Mouse (Mus musculus): ENCODE measurements around the gene Sema4d. TPM values are rescaled to one million over a fixed set of nuclear protein-coding genes. Genes with fewer than 3 reads are reported as not detected.

Sema4d gene
- polyA plus RNA-seq, 1 experiment from 2014 or later, result 9.7 TPM

GRCm38 (mm10) chr13:51725926-51726574, 67.5 kb downstream of the Sema4d start:
- H3K4me2 ChIP-seq (ENCODE audit: low read length), result no peak overlapping the region
- no peaks in the 10 kb centered on the region for H3K27me3 ChIP-seq (replicated peaks; ENCODE audit: control insufficient read depth, insufficient read depth, low read length)
- no peaks in the 10 kb centered on the region for H3K9me3 ChIP-seq (ENCODE audit: control insufficient read depth, low read length)
- ATAC-seq (replicated peaks; ENCODE audit: low FRiP score, low TSS enrichment, low read depth), result no peak
- DNase-seq (ENCODE audit: low spot score), result no peak
- H3K4me1 ChIP-seq (replicated peaks; ENCODE audit: control insufficient read depth, insufficient read depth, low read length), result peaks cover 6% of the 10 kb centered on the region
- no peak overlapping the region for H3K9ac ChIP-seq (ENCODE audit: low read length)
- no peak overlapping the region for H3K27ac ChIP-seq (ENCODE audit: low read depth)
- WGBS, result 64% methylated on average over 8 of the region's 8 CpGs
- no peaks in the 10 kb centered on the region for H3K36me3 ChIP-seq (ENCODE audit: control insufficient read depth, insufficient read depth, low read length)
- H3K4me3 ChIP-seq (ENCODE audit: low read depth, low read length), result no peak overlapping the region

- Histone ChIP-seq H3K36me3 (ENCODE audit: control insufficient read depth, insufficient read depth, low read length) (no peaks in the 10 kb centered on the region), H3K4me3 (ENCODE audit: low read depth, low read length) (no peak overlapping the region)
- 88% methylated on average over 7 of the region's 7 CpGs for WGBS
Observed at GRCm38 (mm10) chr13:51725446-51725845, 68.1 kb downstream of the Sema4d start.

GRCm38 (mm10) chr13:51724566-51724965, 69.0 kb downstream of the Sema4d start:
- no peak for ATAC-seq (replicated peaks; ENCODE audit: low FRiP score, low TSS enrichment, low read depth)
- Histone ChIP-seq H3K27me3 (replicated peaks; ENCODE audit: control insufficient read depth, insufficient read depth, low read length) (no peaks in the 10 kb centered on the region), H3K4me1 (replicated peaks; ENCODE audit: control insufficient read depth, insufficient read depth, low read length) (no peaks in the 10 kb centered on the region), H3K4me2 (ENCODE audit: low read length) (no peak overlapping the region), H3K27ac (ENCODE audit: low read depth) (no peak overlapping the region), H3K36me3 (ENCODE audit: control insufficient read depth, insufficient read depth, low read length) (no peaks in the 10 kb centered on the region), H3K9me3 (ENCODE audit: control insufficient read depth, low read length) (no peaks in the 10 kb centered on the region), H3K4me3 (ENCODE audit: low read depth, low read length) (no peak overlapping the region), H3K9ac (ENCODE audit: low read length) (no peak overlapping the region)
- WGBS, result 78% methylated on average over 6 of the region's 6 CpGs
- DNase-seq (ENCODE audit: low spot score), result no peak

More at GRCm38 (mm10) chr13:51725446-51725845, 68.1 kb downstream of the Sema4d start:
- no peaks in the 10 kb centered on the region for H3K27me3 ChIP-seq (replicated peaks; ENCODE audit: control insufficient read depth, insufficient read depth, low read length)
- H3K4me2 ChIP-seq (ENCODE audit: low read length), result no peak overlapping the region
- no peak for DNase-seq (ENCODE audit: low spot score)
- peaks cover 5% of the 10 kb centered on the region for H3K4me1 ChIP-seq (replicated peaks; ENCODE audit: control insufficient read depth, insufficient read depth, low read length)
- H3K27ac ChIP-seq (ENCODE audit: low read depth), result no peak overlapping the region
- ATAC-seq (replicated peaks; ENCODE audit: low FRiP score, low TSS enrichment, low read depth), result no peak
- H3K9me3 ChIP-seq (ENCODE audit: control insufficient read depth, low read length), result no peaks in the 10 kb centered on the region
- H3K9ac ChIP-seq (ENCODE audit: low read length), result no peak overlapping the region

GRCm38 (mm10) chr13:51723114-51723513, 70.4 kb downstream of the Sema4d start:
- no peak overlapping the region for H3K27ac ChIP-seq (ENCODE audit: low read depth)
- no peaks in the 10 kb centered on the region for H3K27me3 ChIP-seq (replicated peaks; ENCODE audit: control insufficient read depth, insufficient read depth, low read length)
- H3K9ac ChIP-seq (ENCODE audit: low read length), result no peak overlapping the region
- H3K4me1 ChIP-seq (replicated peaks; ENCODE audit: control insufficient read depth, insufficient read depth, low read length), result no peaks in the 10 kb centered on the region
- WGBS, result 67% methylated on average over 5 of the region's 5 CpGs
- no peaks in the 10 kb centered on the region for H3K36me3 ChIP-seq (ENCODE audit: control insufficient read depth, insufficient read depth, low read length)
- H3K4me3 ChIP-seq (ENCODE audit: low read depth, low read length), result no peak overlapping the region
- H3K4me2 ChIP-seq (ENCODE audit: low read length), result no peak overlapping the region
- DNase-seq (ENCODE audit: low spot score), result no peak
- ATAC-seq (replicated peaks; ENCODE audit: low FRiP score, low TSS enrichment, low read depth), result no peak
- H3K9me3 ChIP-seq (ENCODE audit: control insufficient read depth, low read length), result no peaks in the 10 kb centered on the region

GRCm38 (mm10) chr13:51720556-51720955, 73.0 kb downstream of the Sema4d start:
- WGBS, result 90% methylated on average over 4 of the region's 4 CpGs
- no peak for ATAC-seq (replicated peaks; ENCODE audit: low FRiP score, low TSS enrichment, low read depth)

GRCm38 (mm10) chr13:51719256-51719655, 74.3 kb downstream of the Sema4d start:
- 83% methylated on average over 3 of the region's 3 CpGs for WGBS

More at GRCm38 (mm10) chr13:51720556-51720955, 73.0 kb downstream of the Sema4d start:
- Histone ChIP-seq H3K4me3 (ENCODE audit: low read depth, low read length) (no peak overlapping the region), H3K27me3 (replicated peaks; ENCODE audit: control insufficient read depth, insufficient read depth, low read length) (no peaks in the 10 kb centered on the region), H3K9me3 (ENCODE audit: control insufficient read depth, low read length) (no peaks in the 10 kb centered on the region), H3K4me2 (ENCODE audit: low read length) (no peak overlapping the region), H3K27ac (ENCODE audit: low read depth) (no peak overlapping the region), H3K36me3 (ENCODE audit: control insufficient read depth, insufficient read depth, low read length) (no peaks in the 10 kb centered on the region), H3K4me1 (replicated peaks; ENCODE audit: control insufficient read depth, insufficient read depth, low read length) (no peaks in the 10 kb centered on the region), H3K9ac (ENCODE audit: low read length) (no peak overlapping the region)
- DNase-seq (ENCODE audit: low spot score), result no peak

GRCm38 (mm10) chr13:51716350-51717263, 76.9 kb downstream of the Sema4d start:
- WGBS, result 69% methylated on average over 8 of the region's 8 CpGs

More at GRCm38 (mm10) chr13:51719256-51719655, 74.3 kb downstream of the Sema4d start:
- H3K27ac ChIP-seq (ENCODE audit: low read depth), result no peak overlapping the region
- H3K36me3 ChIP-seq (ENCODE audit: control insufficient read depth, insufficient read depth, low read length), result no peaks in the 10 kb centered on the region
- H3K9me3 ChIP-seq (ENCODE audit: control insufficient read depth, low read length), result no peaks in the 10 kb centered on the region
- H3K27me3 ChIP-seq (replicated peaks; ENCODE audit: control insufficient read depth, insufficient read depth, low read length), result no peaks in the 10 kb centered on the region
- DNase-seq (ENCODE audit: low spot score) (no peak), ATAC-seq (replicated peaks; ENCODE audit: low FRiP score, low TSS enrichment, low read depth) (no peak)
- no peak overlapping the region for H3K4me3 ChIP-seq (ENCODE audit: low read depth, low read length)
- no peak overlapping the region for H3K9ac ChIP-seq (ENCODE audit: low read length)
- H3K4me2 ChIP-seq (ENCODE audit: low read length), result no peak overlapping the region
- H3K4me1 ChIP-seq (replicated peaks; ENCODE audit: control insufficient read depth, insufficient read depth, low read length), result no peaks in the 10 kb centered on the region

GRCm38 (mm10) chr13:51712022-51712421, 81.5 kb downstream of the Sema4d start:
- H3K9ac ChIP-seq (ENCODE audit: low read length), result no peak overlapping the region
- WGBS, result 94% methylated on average over 8 of the region's 8 CpGs
- no peak overlapping the region for H3K4me3 ChIP-seq (ENCODE audit: low read depth, low read length)
- no peaks in the 10 kb centered on the region for H3K27me3 ChIP-seq (replicated peaks; ENCODE audit: control insufficient read depth, insufficient read depth, low read length)
- H3K9me3 ChIP-seq (ENCODE audit: control insufficient read depth, low read length), result no peaks in the 10 kb centered on the region
- no peaks in the 10 kb centered on the region for H3K36me3 ChIP-seq (ENCODE audit: control insufficient read depth, insufficient read depth, low read length)
- no peak overlapping the region for H3K4me2 ChIP-seq (ENCODE audit: low read length)
- no peak for ATAC-seq (replicated peaks; ENCODE audit: low FRiP score, low TSS enrichment, low read depth)
- no peaks in the 10 kb centered on the region for H3K4me1 ChIP-seq (replicated peaks; ENCODE audit: control insufficient read depth, insufficient read depth, low read length)
- no peak overlapping the region for H3K27ac ChIP-seq (ENCODE audit: low read depth)
- DNase-seq (ENCODE audit: low spot score), result no peak

More at GRCm38 (mm10) chr13:51716350-51717263, 76.9 kb downstream of the Sema4d start:
- Histone ChIP-seq H3K4me3 (ENCODE audit: low read depth, low read length) (no peak overlapping the region), H3K4me2 (ENCODE audit: low read length) (no peak overlapping the region), H3K36me3 (ENCODE audit: control insufficient read depth, insufficient read depth, low read length) (no peaks in the 10 kb centered on the region), H3K27ac (ENCODE audit: low read depth) (no peak overlapping the region), H3K9ac (ENCODE audit: low read length) (no peak overlapping the region), H3K27me3 (replicated peaks; ENCODE audit: control insufficient read depth, insufficient read depth, low read length) (no peaks in the 10 kb centered on the region), H3K4me1 (replicated peaks; ENCODE audit: control insufficient read depth, insufficient read depth, low read length) (no peaks in the 10 kb centered on the region), H3K9me3 (ENCODE audit: control insufficient read depth, low read length) (no peaks in the 10 kb centered on the region)
- ATAC-seq (replicated peaks; ENCODE audit: low FRiP score, low TSS enrichment, low read depth), result no peak
- DNase-seq (ENCODE audit: low spot score), result no peak
